Mouse (Mus musculus): ENCODE data around the gene Adamts2.

The Adamts2 gene

GRCm38 (mm10) chr11:50623806-50624205 lies 21.9 kb downstream of the Adamts2 start:
- DNase-seq (ENCODE audit: low read depth, low spot score) = no peak

GRCm38 (mm10) chr11:50624239-50624638 lies 22.4 kb downstream of the Adamts2 start:
- no peak for DNase-seq (ENCODE audit: low read depth, low spot score)

- no peak for DNase-seq (ENCODE audit: low read depth, low spot score)
These were observed 22.8 kb downstream of the Adamts2 start for GRCm38 (mm10) chr11:50624720-50625119.

DNA sequence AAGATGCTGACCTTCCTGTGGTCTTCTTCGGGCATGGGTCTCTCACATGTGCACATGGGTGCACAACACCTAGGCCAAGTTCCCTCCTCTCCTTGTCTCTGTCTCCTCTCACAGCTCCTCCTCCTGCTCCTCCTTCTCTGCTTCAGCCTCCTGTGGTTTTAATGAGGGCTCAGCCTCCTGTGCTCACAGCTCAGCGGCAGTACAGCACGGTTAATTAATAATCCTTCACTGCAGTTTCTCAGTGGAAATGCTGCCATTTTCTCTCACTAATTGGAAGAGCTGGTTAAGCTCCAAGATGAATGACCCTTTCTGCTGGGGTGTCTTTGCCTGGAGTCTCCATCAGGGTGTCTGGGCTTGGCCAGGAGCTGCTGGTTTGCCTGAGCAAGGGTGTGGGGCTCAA lies 27.0 kb downstream of the Adamts2 start:
- DNase-seq (ENCODE audit: low read depth, low spot score) = no peak

GRCm38 (mm10) chr11:50630462-50630861 lies 28.6 kb downstream of the Adamts2 start:
- DNase-seq (ENCODE audit: low read depth, low spot score) = no peak

DNA sequence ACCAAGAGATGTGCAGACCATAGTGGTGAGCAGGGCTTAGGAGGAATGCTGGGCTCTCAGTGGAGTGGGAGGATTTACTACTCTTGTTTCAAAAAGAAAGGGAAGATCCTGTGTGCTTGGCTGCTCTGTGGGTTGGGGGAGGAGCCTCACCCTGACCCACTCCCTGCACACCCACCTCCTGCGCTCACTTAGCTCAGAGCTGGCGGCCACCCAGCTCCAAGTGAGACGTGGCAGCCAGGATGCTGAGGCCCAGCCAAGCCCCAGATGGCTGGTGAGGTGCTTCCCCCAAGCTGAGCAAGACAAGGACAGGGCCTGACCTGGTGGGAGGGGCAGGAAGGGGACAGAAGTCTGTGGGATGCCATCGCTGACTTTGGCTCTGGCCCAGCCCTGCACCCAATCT lies 30.4 kb downstream of the Adamts2 start:
- no peak for DNase-seq (ENCODE audit: low read depth, low spot score)

- no peak for DNase-seq (ENCODE audit: low read depth, low spot score)
These were observed 33.2 kb downstream of the Adamts2 start for GRCm38 (mm10) chr11:50635051-50635590.

DNA sequence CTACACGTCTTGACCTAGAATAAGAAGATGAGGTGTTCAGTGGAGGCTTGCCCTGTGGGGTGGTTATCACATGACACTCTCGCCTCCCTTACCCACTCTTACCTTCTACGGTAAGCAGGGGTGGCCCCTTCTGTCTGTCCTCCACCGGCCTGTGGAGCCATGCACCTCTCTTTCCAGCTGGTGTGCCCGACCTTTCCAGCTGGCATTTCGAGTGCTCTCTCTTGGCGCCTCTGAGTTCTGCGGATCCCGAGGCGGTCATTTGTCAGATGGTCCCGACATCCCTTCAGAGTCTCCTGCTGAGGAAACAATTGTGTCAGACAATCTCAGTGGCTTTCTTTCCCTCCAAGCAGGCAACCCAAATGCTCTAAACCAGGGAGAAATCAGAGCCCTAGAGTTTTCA lies 35.1 kb downstream of the Adamts2 start:
- no peak for DNase-seq (ENCODE audit: low read depth, low spot score)

DNA sequence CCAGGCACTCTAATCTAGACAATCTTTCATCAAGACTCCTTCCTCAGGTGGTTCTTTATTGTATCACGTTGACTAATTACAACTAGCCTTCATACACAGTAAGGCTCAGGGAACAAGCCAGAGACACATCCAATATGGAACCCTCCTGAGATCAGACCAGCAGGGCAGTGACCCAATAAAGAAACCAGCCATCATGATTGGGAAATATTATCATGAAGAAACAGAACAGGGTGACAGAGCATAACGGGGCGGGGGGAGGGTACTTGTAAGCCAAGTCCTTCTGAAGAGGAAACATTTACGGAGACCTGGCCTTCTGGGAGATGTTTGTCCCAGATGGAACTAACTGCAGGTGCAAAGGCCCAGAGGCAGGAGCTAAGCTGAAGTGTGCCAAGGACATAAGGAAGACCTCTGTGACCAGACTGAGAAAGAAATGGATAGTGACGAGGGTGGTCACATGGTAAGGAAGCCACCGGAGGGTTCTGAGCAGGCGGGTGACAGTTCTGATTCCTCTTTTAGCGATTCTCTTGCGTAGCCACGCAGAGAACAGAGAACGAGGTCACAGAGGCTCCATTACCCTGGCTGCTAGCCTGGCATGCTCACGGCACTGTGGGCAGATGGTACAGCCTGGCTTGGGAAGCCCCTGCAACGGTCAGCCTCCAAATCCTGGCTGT lies 36.4 kb downstream of the Adamts2 start:
- DNase-seq (ENCODE audit: low read depth, low spot score) = no peak

GRCm38 (mm10) chr11:50638868-50639220 lies 37.0 kb downstream of the Adamts2 start:
- DNase-seq (ENCODE audit: low read depth, low spot score) = no peak

DNA sequence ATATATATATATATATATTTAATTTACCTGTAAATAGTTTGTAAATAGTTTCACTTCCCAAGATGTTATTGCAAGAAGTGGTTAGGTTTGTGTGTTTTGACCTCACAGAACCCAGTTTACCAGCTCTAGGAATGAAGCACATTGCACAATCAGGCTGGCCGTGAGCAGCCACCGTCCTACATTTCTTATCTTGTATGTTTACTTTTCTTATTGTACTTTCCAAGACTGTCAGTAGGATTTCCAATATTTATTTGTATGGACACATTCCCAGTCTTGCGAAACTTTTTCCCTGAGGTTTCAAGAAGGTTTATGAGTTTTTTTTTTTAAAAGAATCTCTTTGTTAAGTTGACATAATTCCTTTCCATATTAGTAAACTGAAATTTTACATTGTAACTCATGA lies 40.7 kb downstream of the Adamts2 start:
- DNase-seq (ENCODE audit: low read depth, low spot score) = no peak

GRCm38 (mm10) chr11:50646148-50646547 lies 44.3 kb downstream of the Adamts2 start:
- DNase-seq (ENCODE audit: low read depth, low spot score) = no peak

DNA sequence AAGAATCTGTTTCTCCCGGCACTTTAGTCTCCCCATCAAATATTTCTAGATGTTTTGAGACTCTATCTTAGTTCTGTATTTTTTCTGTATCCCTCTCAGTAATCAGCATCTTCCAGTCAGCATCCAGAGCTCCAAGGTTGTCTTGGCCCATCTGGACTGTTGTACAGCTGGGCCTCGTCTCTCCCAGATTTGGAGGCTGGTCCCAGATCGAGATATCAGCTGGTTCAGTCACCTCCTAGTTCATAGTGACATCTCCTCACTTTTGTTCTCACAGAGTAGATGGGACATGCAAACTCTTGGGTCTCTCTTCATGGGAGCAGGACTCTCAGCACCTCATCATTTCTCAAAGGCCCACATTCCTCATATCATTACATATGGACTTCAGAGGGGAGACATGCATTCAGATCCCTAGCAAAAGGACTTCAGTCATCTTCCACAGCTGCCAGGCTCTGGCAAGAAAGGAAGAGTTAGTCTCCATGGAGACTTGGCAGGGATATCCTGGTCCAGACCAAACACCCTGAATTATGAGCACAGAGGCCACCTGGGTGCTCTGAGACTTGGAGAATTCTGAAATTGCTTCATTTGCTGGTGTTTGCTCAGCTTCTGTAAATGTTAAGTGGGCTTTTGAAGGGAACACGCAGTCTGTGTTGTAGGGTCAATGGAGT lies 46.4 kb downstream of the Adamts2 start:
- DNase-seq (ENCODE audit: low read depth, low spot score) = no peak

DNA sequence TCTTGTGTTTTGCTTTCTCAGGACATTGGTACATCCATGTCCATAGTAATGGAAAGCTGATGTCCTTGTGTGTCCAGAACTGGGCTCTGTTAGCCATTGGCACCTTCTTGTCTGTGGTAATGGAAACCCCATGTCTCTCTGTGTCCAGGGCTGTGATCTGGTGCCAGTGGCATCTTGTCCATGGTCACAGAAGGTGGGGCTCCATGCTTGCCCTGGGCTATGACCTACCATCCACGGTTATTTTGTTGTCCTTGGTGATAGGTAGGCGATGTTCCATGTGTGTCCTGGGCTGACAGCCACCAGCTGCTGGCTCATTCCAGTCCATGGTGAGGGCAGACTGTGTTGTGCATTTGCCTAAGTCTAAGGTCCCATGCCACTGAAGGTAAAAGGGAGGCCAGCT lies 48.2 kb downstream of the Adamts2 start:
- no peak for DNase-seq (ENCODE audit: low read depth, low spot score)

DNA sequence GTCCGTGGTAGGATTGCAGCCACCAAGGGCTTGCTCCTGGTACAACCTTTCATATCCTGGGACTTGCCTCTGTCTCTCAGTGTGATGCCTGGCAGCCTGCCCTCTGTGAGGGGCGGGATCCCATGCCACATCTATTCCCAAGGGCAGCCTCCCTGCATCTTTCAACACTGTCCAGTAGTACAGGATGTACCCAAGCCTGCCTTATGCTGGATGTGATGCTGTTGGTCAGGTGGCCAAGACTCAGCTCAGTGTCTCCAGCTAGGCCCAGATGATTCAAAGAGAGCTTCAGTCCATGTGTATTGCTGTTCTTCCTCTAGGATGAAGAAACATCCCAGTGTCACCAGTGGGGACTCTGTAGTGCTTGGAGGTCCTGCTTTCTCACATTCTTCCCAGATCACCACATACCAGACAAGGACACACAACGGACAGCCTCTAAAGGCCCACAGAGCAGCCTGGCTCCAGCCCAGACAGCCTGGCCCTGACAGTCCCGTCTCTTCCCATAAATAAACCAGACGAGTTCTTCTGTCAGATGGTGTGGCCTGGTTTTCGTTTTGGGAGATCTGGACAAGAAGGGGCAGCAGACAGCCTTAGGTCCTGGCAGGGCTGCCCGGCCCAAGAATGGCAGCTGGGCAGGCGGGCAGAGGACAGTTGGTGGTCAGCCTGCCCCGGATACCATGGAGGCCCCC lies 52.0 kb downstream of the Adamts2 start:
- no peak for DNase-seq (ENCODE audit: low read depth, low spot score)

GRCm38 (mm10) chr11:50658826-50659225 lies 56.9 kb downstream of the Adamts2 start:
- DNase-seq (ENCODE audit: low read depth, low spot score) = no peak

DNA sequence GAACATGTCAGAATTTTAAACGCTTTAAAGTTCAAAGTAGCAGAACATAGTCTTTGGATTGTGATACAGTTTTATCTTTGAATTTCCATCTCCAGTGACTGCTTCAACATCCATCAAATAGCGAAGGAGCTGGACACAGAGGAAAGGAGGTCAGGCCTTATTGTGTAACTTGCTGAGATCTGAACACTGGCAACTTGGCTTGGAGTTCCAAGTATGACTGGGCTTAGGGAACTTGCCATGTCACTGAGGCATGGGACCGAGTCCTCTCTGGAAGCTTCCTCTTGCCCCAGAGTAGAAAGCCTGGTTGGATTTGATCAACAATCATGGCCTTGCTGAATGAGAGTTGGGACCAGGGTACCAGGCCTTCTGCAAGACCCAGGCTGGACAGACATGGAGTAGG lies 60.3 kb downstream of the Adamts2 start:
- no peak for DNase-seq (ENCODE audit: low read depth, low spot score)

DNA sequence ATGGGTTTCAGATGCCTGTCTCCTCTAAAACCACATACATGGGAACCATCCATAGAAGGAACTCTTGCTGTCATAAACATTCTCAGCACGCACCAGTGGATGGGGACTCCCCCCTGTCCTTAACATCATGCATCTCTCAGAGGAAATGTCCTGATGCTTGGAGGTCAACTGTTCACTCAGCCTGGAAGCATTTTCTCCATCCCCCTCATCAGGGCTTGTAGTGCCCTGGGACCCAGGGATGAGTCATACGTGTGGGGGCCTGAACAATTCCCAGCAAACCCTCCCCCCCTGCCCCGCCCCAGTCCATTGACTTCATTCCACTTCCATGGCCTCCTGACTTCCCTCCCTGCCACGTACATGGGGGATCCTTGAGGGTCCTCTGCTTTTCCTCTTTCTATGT lies 62.9 kb downstream of the Adamts2 start:
- DNase-seq (ENCODE audit: low read depth, low spot score) = no peak

GRCm38 (mm10) chr11:50669542-50670362 lies 67.9 kb downstream of the Adamts2 start:
- DNase-seq (ENCODE audit: low read depth, low spot score) = no peak

DNA sequence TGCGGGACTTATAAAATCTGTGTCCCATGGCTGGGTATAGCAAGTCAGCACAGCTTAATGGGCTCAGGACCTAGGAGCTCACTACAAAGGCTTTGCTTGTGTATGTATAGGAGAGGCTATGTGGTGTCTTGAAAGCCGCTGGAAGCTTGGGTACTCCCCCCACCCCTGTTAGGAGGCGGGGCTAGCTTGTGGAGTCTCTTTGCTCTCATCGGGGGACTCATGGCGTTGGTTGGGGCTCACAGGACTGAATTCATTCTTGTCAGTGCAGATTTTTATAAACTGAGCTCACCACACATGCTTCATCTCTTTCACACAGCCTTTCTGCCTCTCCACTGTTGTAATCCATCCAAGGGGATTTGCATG lies 68.5 kb downstream of the Adamts2 start:
- no peak for DNase-seq (ENCODE audit: low read depth, low spot score)

- no peak for DNase-seq (ENCODE audit: low read depth, low spot score)
These were observed 69.0 kb downstream of the Adamts2 start for GRCm38 (mm10) chr11:50670881-50671280.

DNA sequence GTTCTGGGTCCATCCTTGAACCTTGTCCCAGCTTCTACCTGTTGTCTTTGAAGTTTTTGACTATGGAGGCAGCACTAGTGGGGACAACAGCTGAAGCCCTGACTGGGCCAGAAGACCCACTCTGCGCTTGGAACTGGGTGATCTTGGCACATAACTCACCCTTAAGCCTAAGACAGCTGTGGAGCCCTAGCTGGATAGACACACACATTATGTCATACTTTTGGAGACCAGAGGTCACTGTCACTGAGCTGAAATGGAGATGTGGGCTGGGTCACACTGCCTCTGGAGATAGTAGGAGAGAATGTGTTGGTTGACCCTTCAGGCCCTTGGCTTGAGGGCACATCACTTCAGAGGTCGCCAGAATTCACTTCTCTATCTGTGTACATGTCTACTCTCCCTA lies 69.5 kb downstream of the Adamts2 start:
- DNase-seq (ENCODE audit: low read depth, low spot score) = no peak

Data from brain, embryonic 18.5 days (tissue).